Mouse (Mus musculus) stomach, embryonic 14.5 days (tissue): ENCODE data around the gene Krt86. TPM values are rescaled to one million over a fixed set of nuclear protein-coding genes. Genes with fewer than 3 reads are reported as not detected.

ENCODE experiments used
- ATAC-seq: fragments of 200-750 bp; cut with Nextera tagmentation; 2 replicates; pipeline ENCODE4 v1.8.0; 2017; ENCODE audit warnings: low read depth, moderate TSS enrichment; ENCODE audit not compliant: insufficient number of reproducible peaks, insufficient read depth, low FRiP score
- H3K27ac ChIP-seq: fragments of 300-500 bp; sonication (generic); 2 replicates; pipeline ENCODE4 v1.5.1; 2014; ENCODE audit warnings: mild to moderate bottlenecking, low read length, moderate library complexity, mixed read lengths
- H3K27me3 ChIP-seq: fragments of 300-500 bp; sonication (generic); 2 replicates; pipeline ENCODE4 v1.6.1; 2014; ENCODE audit warnings: low read length, control low read depth, mixed read lengths; ENCODE audit not compliant: control insufficient read depth, insufficient read depth
- H3K36me3 ChIP-seq: fragments of 300-500 bp; sonication (generic); 2 replicates; pipeline ENCODE4 v1.6.1; 2014; ENCODE audit warnings: mild to moderate bottlenecking, control low read depth, low read length, moderate library complexity, mixed read lengths; ENCODE audit not compliant: control insufficient read depth, insufficient read depth
- H3K4me1 ChIP-seq: fragments of 300-500 bp; sonication (generic); 2 replicates; pipeline ENCODE4 v1.6.1; 2014; ENCODE audit warnings: low read length, control low read depth, mixed read lengths; ENCODE audit not compliant: control insufficient read depth, insufficient read depth
- H3K4me2 ChIP-seq: fragments of 300-500 bp; sonication (generic); replicated peaks from 2 replicates; pipeline ENCODE4 v1.6.1; 2014; ENCODE audit warnings: low read depth, low read length, control low read depth
- H3K4me3 ChIP-seq: fragments of 300-500 bp; sonication (generic); 2 replicates; pipeline ENCODE4 v1.5.1; 2014; ENCODE audit warnings: low read depth, low read length, control low read depth
- H3K9ac ChIP-seq: fragments of 300-500 bp; sonication (generic); replicated peaks from 2 replicates; pipeline ENCODE4 v1.6.1; 2014; ENCODE audit warnings: low read depth, mild to moderate bottlenecking, control low read depth, low read length, moderate library complexity, mixed read lengths
- H3K9me3 ChIP-seq: fragments of 300-500 bp; sonication (generic); 2 replicates; pipeline ENCODE4 v1.6.1; 2016; ENCODE audit warnings: low read depth, low read length, control low read depth; ENCODE audit not compliant: control insufficient read depth
- WGBS: fragments of 180-500 bp; shearing (Covaris S2); extraction: QIAGEN DNeasy Blood & Tissue Kit; methylation state at CpG from one replicate; pipeline ENCODE4 v1.1.7; 2014; 5-methylcytosine and 5-hydroxymethylcytosine counted together
- polyA plus RNA-seq: library from polyadenylated mRNA; unstranded; fragments of >200 nt; fragmentation: Nextera tagmentation; extraction: Ambion mirVana; gene quantifications from 2 replicates; pipeline ENCODE4 v1.2.1, GENCODE M21; 2014

Gene Krt86
- polyA plus RNA-seq = not detected in 2 replicates

GRCm38 (mm10) chr15:101472952-101473528, at the start of gene Krt86:
TSS of gene Krt86 (plus strand) at chr15:101473478.
- H3K9me3 ChIP-seq = no peaks in the 10 kb centered on the region
- no peak for ATAC-seq
- H3K9ac ChIP-seq = no peak within 1 kb of the TSS
- H3K4me2 ChIP-seq = no peak within 1 kb of the TSS
- WGBS = 26% methylated on average over 10 of the region's 10 CpGs
- no peak within 1 kb of the TSS for H3K4me3 ChIP-seq
- H3K36me3 ChIP-seq = no peaks in the 10 kb centered on the region
- no peaks in the 10 kb centered on the region for H3K4me1 ChIP-seq
- no peak within 1 kb of the TSS for H3K27ac ChIP-seq
- H3K27me3 ChIP-seq = no peaks in the 10 kb centered on the region

- H3K9me3 ChIP-seq = no peaks in the 10 kb centered on the region
- H3K36me3 ChIP-seq = no peaks in the 10 kb centered on the region; the same call in 1 of the 2 replicates
- 0 out of 2 replicates have a peak, but pooled peaks cover 2% of the 10 kb centered on the region for H3K4me1 ChIP-seq
- no peak overlapping the region for H3K4me3 ChIP-seq
- no peak for ATAC-seq
- WGBS = 29% methylated on average over 5 of the region's 5 CpGs
- H3K4me2 ChIP-seq = no peak overlapping the region
- H3K27me3 ChIP-seq = no peaks in the 10 kb centered on the region
- no peak overlapping the region for H3K9ac ChIP-seq
- H3K27ac ChIP-seq = no peak overlapping the region
These were observed 48.4 kb upstream of the Krt86 start for GRCm38 (mm10) chr15:101424914-101425313.

DNA sequence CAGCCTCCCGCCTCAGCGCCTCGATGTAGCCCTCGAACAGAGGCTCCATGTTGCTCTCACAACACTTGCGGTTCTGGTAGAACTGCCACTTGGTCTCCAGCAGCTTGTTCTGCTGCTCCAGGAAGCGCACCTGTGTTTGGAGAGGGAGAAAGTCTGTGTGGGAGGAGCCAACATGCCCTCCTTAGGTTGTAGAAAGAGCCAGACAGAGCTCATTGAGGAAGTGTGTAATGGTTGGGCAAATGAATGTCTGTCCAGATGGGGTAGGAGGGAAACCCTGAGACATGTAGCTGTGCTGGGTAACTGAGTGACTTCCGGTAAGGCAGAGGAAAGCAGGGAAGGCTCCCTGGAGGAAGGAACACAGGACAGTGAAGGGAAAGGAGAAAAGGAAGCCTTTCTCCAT, 36.7 kb upstream of the Krt86 start:
- Histone ChIP-seq H3K9ac (no peak overlapping the region), H3K4me1 (peaks cover 6% of the 10 kb centered on the region), H3K4me2 (no peak overlapping the region), H3K27me3 (peaks cover 16% of the 10 kb centered on the region; the same call in 1 of the 2 replicates), H3K36me3 (no peaks in the 10 kb centered on the region), H3K4me3 (no peak overlapping the region), H3K27ac (no peak overlapping the region), H3K9me3 (no peaks in the 10 kb centered on the region)
- WGBS = 86% methylated on average over 7 of the region's 7 CpGs
- ATAC-seq = no peak

DNA sequence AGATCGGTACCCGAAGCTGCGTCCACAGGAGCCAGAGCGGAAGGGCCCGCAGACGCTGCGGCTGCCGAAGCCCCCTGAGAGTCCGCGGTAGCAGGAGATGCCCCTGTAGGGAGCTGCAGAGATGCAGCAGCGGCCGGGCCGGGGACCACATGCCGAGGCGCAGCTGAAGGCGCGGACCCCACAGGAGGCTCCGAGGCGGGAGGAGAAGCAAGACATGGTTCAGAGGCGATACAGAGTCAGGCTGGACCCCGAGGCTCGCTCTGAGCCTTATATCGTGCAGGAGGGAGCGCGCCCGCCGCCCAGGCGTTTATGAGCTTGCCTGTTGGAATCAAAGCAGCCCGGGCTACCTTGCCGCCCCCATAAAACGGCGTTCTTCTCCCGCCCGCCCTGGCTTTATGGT, 34.7 kb upstream of the Krt86 start, which contains the start of gene Krt87:
Gene Krt87 (minus strand): TSS at position 250 of the 400 bp plus-strand sequence.
- H3K27ac ChIP-seq = no peak within 1 kb of the TSS
- ATAC-seq = no peak
- no peaks in the 10 kb centered on the region for H3K9me3 ChIP-seq
- no peak within 1 kb of the TSS for H3K9ac ChIP-seq
- 3% methylated on average over 34 of the region's 34 CpGs for whole genome bisulfite sequencing
- H3K4me2 ChIP-seq = peak within 1 kb of the TSS; percentile 35
- H3K4me1 ChIP-seq = peaks cover 6% of the 10 kb centered on the region
- no peaks in the 10 kb centered on the region for H3K36me3 ChIP-seq
- peaks cover 16% of the 10 kb centered on the region; the same call in 1 of the 2 replicates for H3K27me3 ChIP-seq
- peak within 1 kb of the TSS; percentile 19 for H3K4me3 ChIP-seq

- 72% methylated on average over 4 of the region's 4 CpGs for WGBS
- H3K9ac ChIP-seq = no peak overlapping the region
These were observed 32.4 kb upstream of the Krt86 start for GRCm38 (mm10) chr15:101440837-101441236.

DNA sequence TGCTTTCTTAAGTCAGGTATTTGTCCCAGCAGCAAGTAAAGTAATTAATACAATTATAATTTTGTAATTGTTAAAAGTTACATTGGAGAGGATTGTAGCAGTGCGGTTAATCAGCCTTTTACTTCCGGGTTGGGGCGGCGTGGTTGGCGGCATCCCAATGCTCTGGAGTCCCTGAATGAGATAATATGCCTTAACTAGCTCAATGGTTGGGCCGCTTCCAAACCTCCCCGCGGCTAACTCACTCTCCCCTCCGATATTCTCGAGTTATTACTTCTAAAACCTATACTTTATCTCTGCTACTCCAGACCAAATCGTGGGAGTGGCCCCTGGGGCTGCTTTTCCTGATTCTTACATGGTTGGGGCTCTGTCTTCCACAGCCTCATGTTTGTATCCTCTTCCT, 26.7 kb upstream of the Krt86 start:
- no peaks in the 10 kb centered on the region for H3K36me3 ChIP-seq
- H3K4me2 ChIP-seq = no peak overlapping the region
- WGBS = 77% methylated on average over 11 of the region's 11 CpGs
- H3K4me3 ChIP-seq = no peak overlapping the region
- no peak for ATAC-seq
- no peaks in the 10 kb centered on the region for H3K4me1 ChIP-seq
- H3K27ac ChIP-seq = no peak overlapping the region
- H3K27me3 ChIP-seq = no peaks in the 10 kb centered on the region
- no peaks in the 10 kb centered on the region for H3K9me3 ChIP-seq
- H3K9ac ChIP-seq = no peak overlapping the region

More at GRCm38 (mm10) chr15:101440837-101441236, 32.4 kb upstream of the Krt86 start:
- Histone ChIP-seq H3K4me3 (no peak overlapping the region), H3K27ac (no peak overlapping the region), H3K27me3 (peaks cover 16% of the 10 kb centered on the region; the same call in 1 of the 2 replicates), H3K4me2 (no peak overlapping the region), H3K4me1 (peaks cover 6% of the 10 kb centered on the region), H3K36me3 (no peaks in the 10 kb centered on the region), H3K9me3 (no peaks in the 10 kb centered on the region)
- ATAC-seq = no peak

DNA sequence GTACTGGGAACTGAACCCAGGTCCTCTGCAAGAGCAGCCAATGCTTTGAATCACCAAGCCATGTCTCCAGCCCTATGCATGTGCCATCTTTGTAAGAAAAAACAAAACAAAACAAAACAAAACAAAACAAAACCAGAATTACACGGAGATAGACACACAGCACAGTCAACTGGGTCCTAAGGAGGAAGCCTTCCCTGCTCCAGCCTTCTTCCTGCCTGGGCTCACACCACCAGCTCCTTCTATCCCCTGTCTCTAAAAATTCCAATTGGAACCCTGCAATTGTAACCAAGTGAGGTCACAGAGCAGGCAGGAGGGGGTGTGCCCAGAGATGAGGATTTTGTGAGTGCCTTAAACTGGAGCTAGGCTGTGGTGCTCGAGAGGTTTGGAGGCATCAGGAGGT, 25.8 kb upstream of the Krt86 start, which contains the start of gene Krt88:
Gene Krt88 (plus strand): TSS at position 301 of the 400 bp plus-strand sequence.
- WGBS = 77% methylated on average over 2 of the region's 2 CpGs
- Histone ChIP-seq H3K9ac (no peak within 1 kb of the TSS), H3K36me3 (no peaks in the 10 kb centered on the region), H3K27me3 (no peaks in the 10 kb centered on the region), H3K27ac (no peak within 1 kb of the TSS), H3K9me3 (no peaks in the 10 kb centered on the region), H3K4me1 (no peaks in the 10 kb centered on the region), H3K4me2 (no peak within 1 kb of the TSS), H3K4me3 (no peak within 1 kb of the TSS)
- ATAC-seq = no peak

DNA sequence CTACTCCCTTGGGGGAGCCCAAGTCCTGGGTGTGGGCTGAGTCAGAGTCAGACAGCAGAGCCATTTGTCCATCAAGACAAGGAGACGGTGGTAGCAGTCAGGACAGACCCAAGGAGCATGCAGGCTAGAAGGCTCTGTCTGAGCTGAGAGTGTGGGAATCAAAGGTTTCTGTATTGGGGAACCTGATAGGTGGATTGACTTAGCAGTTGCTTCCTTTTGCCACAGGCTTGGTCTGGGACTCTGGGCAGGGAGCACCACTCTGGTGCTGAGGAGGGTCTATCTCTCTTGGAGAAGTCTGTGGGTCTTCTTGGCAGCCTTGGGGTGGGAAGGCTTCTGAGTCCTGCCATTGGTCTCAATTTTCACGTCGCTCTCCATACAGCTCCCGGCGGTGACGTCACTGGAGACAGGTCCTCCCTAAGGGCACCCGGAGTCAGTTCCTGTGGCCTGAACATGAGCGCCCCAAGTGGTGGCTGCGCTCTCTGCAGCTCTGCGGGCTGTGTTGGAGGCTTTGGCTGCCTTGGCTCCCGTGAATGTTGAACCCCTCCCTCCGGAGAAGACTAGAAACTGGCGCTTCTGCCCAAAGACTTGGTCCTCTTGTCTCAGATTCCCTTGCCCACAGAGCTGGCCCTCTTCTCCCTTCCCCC, 20.1 kb upstream of the Krt86 start:
- peak; percentile 71; the same call in 1 of the 2 replicates for ATAC-seq
- H3K9me3 ChIP-seq = no peaks in the 10 kb centered on the region
- no peak overlapping the region for H3K4me2 ChIP-seq

More for the DNA sequence above, 20.1 kb upstream of the Krt86 start:
- Histone ChIP-seq H3K4me1 (no peaks in the 10 kb centered on the region), H3K4me3 (no peak overlapping the region), H3K36me3 (no peaks in the 10 kb centered on the region), H3K9ac (no peak overlapping the region), H3K27me3 (no peaks in the 10 kb centered on the region), H3K27ac (no peak overlapping the region)
- WGBS = 3% methylated on average over 13 of the region's 13 CpGs
